Mouse (Mus musculus): ENCODE data around the gene Zic3. TPM values are rescaled to one million over a fixed set of nuclear protein-coding genes. Genes with fewer than 3 reads are reported as not detected.

Gene Zic3
- polyA plus RNA-seq, 1 experiment from 2014 or later = not detected

DNA sequence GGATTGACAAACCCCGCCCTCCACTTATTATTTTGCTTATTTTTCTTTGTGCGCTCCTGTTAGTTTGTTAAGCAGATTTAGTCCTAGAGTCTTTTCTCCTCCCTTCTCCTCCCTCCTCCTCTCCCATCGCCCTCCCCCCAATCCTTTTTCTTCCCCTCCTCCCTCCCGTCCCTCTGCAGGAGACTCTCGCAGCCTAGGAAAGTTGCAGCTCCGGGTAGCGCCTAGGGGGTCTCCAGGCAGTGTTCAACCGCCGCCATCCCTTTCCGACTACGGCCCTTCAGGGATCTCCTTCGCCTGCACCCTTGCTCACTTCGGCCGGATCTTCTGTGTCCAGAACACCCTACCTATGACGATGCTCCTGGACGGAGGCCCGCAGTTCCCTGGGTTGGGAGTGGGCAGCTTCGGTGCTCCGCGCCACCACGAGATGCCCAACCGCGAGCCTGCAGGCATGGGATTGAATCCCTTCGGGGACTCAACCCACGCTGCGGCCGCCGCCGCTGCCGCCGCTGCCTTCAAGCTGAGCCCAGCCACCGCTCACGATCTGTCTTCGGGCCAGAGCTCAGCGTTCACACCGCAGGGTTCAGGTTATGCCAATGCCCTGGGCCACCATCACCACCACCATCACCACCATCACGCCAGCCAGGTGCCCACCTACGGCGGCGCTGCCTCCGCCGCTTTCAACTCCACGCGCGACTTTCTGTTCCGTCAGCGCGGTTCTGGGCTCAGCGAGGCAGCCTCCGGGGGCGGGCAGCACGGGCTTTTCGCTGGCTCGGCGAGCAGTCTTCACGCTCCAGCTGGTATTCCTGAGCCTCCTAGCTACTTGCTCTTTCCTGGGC is 8.6 kb downstream of the Zic3 start:
- ATAC-seq (ENCODE audit: insufficient read depth) (peak; percentile 54), DNase-seq (no peak)
- 16% methylated on average over 56 of the region's 56 CpGs for WGBS
- TF ChIP-seq CTCF (IDR thresholded peaks at IDR 0.05; ENCODE audit: low read depth) = no peak
- Histone ChIP-seq H3K36me3 (ENCODE audit: insufficient read depth) (no peaks in the 10 kb centered on the region), H3K27ac (ENCODE audit: low read depth) (no peak overlapping the region), H3K27me3 (ENCODE audit: insufficient read depth, low read length) (peaks cover 73% of the 10 kb centered on the region), H3K4me3 (ENCODE audit: low read depth, low read length) (peak overlapping the region; percentile 33), H3K4me1 (ENCODE audit: insufficient read depth) (no peaks in the 10 kb centered on the region), H3K9ac (no peak overlapping the region), H3K4me2 (peak overlapping the region; percentile 57), H3K9me3 (ENCODE audit: low read depth, low read length) (no peaks in the 10 kb centered on the region)

DNA sequence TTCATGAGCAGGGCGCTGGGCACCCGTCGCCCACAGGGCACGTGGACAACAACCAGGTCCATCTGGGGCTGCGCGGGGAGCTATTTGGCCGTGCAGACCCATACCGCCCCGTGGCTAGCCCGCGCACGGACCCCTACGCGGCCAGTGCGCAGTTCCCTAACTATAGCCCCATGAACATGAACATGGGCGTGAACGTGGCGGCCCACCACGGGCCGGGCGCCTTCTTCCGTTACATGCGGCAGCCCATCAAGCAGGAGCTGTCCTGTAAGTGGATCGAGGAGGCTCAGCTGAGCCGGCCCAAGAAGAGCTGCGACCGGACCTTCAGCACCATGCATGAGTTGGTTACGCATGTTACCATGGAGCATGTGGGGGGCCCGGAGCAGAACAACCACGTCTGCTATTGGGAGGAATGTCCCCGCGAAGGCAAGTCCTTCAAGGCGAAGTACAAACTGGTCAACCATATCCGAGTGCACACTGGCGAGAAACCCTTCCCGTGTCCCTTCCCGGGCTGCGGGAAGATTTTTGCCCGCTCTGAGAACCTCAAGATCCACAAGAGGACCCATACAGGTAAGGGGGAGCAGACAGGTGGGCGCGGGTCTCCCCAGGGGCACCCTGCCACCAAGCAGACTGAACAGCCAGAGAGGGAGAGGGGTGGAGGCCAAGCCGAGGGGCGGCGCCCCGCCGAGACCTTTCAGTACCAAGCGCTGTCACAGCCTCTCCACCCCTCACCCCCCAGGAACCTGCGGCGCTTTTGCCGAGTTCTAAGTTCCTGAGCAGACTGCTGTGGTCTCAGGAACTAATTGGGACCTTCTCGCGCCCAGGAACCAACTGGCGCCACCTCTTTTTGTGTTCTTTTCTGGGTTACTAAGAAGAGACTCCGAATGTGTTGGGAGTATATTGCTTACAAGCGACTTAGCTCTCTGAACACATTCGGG is 9.4 kb downstream of the Zic3 start:
- no peak for ATAC-seq (ENCODE audit: insufficient read depth)
- no peak overlapping the region for H3K27ac ChIP-seq (ENCODE audit: low read depth)
- H3K4me3 ChIP-seq (ENCODE audit: low read depth, low read length) = peak overlapping the region; percentile 33

DNA sequence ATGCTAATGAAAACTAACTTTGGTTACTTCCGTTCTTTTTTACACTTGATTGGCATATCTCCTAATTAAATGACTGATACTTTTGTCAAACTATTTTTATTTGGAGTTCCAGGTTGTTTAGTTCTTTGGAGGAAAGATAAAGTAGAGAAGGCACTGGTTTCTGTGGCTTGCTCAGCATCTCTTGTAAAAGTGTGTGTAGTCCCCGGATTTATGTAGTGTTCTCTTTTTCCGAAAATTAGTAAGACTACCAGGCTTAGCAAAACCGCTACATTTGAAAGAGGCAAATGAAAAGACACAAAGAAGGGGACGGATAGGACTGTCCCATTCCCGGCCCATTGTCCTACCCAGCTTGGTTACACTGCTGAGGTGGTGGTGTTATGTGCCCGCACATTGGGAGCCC is 10.1 kb downstream of the Zic3 start:
- DNase-seq = no peak
- WGBS = 7% methylated on average over 7 of the region's 7 CpGs

More for the DNA sequence above, 9.4 kb downstream of the Zic3 start:
- H3K36me3 ChIP-seq (ENCODE audit: insufficient read depth) = no peaks in the 10 kb centered on the region
- no peak for TF ChIP-seq CTCF (IDR thresholded peaks at IDR 0.05; ENCODE audit: low read depth)
- peak overlapping the region; percentile 57 for H3K4me2 ChIP-seq
- H3K9me3 ChIP-seq (ENCODE audit: low read depth, low read length) = no peaks in the 10 kb centered on the region
- 12% methylated on average over 56 of the region's 56 CpGs for WGBS
- no peaks in the 10 kb centered on the region for H3K4me1 ChIP-seq (ENCODE audit: insufficient read depth)
- DNase-seq = no peak
- H3K27me3 ChIP-seq (ENCODE audit: insufficient read depth, low read length) = peaks cover 76% of the 10 kb centered on the region
- no peak overlapping the region for H3K9ac ChIP-seq

DNA sequence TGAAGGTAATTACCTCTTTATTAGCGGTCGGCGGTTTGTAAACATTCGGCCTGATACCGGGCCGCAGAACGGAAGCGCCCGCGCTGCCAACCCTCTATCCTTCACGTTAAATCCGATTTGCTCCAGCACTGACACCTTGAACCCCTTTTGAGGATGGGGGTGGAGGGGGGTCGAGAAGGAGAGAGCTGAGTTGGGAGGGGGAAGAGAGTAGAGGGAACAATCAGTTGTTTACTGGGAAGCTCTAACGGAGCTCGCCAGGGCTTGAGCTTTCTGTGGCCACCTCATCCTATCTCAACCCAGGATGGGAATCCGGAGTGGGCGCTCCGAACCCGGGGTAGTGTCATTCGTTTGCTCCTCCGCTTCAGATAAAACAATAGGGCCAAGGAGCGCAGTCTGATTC is 11.0 kb downstream of the Zic3 start:
- no peak overlapping the region for H3K27ac ChIP-seq (ENCODE audit: low read depth)
- H3K4me2 ChIP-seq = no peak overlapping the region
- no peak for ATAC-seq (ENCODE audit: insufficient read depth)
- H3K27me3 ChIP-seq (ENCODE audit: insufficient read depth, low read length) = peaks cover 75% of the 10 kb centered on the region
- WGBS = 12% methylated on average over 22 of the region's 22 CpGs
- H3K9ac ChIP-seq = no peak overlapping the region
- no peaks in the 10 kb centered on the region for H3K4me1 ChIP-seq (ENCODE audit: insufficient read depth)
- DNase-seq = no peak
- no peak for TF ChIP-seq CTCF (IDR thresholded peaks at IDR 0.05; ENCODE audit: low read depth)
- no peaks in the 10 kb centered on the region for H3K9me3 ChIP-seq (ENCODE audit: low read depth, low read length)
- H3K4me3 ChIP-seq (ENCODE audit: low read depth, low read length) = no peak overlapping the region
- no peaks in the 10 kb centered on the region for H3K36me3 ChIP-seq (ENCODE audit: insufficient read depth)

More for the DNA sequence above, 10.1 kb downstream of the Zic3 start:
- Histone ChIP-seq H3K9ac (no peak overlapping the region), H3K4me3 (ENCODE audit: low read depth, low read length) (no peak overlapping the region), H3K36me3 (ENCODE audit: insufficient read depth) (no peaks in the 10 kb centered on the region), H3K27me3 (ENCODE audit: insufficient read depth, low read length) (peaks cover 75% of the 10 kb centered on the region), H3K9me3 (ENCODE audit: low read depth, low read length) (no peaks in the 10 kb centered on the region), H3K4me1 (ENCODE audit: insufficient read depth) (no peaks in the 10 kb centered on the region), H3K4me2 (no peak overlapping the region), H3K27ac (ENCODE audit: low read depth) (no peak overlapping the region)
- ATAC-seq (ENCODE audit: insufficient read depth) = no peak
- TF ChIP-seq CTCF (IDR thresholded peaks at IDR 0.05; ENCODE audit: low read depth) = no peak

DNA sequence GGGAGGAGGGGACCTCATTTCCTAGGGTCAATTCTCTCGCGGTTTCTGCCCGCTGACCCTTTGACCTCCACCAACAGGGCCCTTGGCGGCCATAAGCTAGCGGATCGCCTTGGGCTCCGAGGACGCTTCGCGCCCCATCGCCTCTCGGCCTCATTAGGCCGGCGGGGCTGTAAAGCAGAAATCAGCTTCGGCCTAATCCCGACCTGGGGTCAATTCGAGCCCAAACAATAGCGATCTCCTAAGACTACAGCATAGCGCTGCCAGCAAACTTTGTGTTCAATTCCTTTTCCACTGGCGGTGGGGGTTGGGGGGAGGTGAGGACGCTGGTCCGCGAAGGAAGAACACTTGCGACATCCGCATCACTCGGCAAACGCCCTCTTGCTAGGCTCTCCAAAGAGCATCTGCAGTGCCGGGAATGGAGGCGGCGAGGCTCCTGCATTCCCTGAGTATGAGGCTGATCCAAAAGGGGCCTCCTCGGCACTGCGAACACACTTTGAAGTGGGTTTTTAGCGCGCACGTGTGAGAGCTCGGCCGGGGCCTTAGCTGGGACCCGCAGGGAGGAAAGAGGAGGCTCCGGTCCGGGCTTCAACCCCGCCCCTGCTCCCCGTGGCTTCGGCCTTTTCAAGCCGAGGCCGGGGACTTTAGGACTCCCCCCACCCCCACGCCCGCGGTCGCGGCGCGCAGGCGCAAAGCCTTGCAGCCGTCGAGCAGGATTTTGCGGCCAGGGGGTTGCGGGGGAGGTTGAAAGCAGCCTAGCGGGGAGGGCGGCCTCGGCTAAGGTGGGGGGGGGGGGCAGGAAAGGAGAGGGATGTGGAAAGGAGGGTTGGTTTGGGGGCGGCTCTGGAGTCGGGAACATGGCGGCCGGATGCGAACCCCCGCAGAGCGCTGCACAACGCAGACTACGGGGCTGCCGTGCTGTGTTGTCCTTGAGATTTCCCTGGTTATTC is 15.8 kb downstream of the Zic3 start:
- peak; percentile 73 for ATAC-seq (ENCODE audit: insufficient read depth)
- no peak for DNase-seq
- WGBS = 14% methylated on average over 62 of the region's 70 CpGs
- no peak for TF ChIP-seq CTCF (IDR thresholded peaks at IDR 0.05; ENCODE audit: low read depth)
- H3K27me3 ChIP-seq (ENCODE audit: insufficient read depth, low read length) = peaks cover 53% of the 10 kb centered on the region
- H3K36me3 ChIP-seq (ENCODE audit: insufficient read depth) = no peaks in the 10 kb centered on the region
- no peaks in the 10 kb centered on the region for H3K9me3 ChIP-seq (ENCODE audit: low read depth, low read length)
- no peaks in the 10 kb centered on the region for H3K4me1 ChIP-seq (ENCODE audit: insufficient read depth)
- H3K27ac ChIP-seq (ENCODE audit: low read depth) = no peak overlapping the region
- no peak overlapping the region for H3K9ac ChIP-seq
- H3K4me2 ChIP-seq = peak overlapping the region; percentile 60
- H3K4me3 ChIP-seq (ENCODE audit: low read depth, low read length) = peak overlapping the region; percentile 33

DNA sequence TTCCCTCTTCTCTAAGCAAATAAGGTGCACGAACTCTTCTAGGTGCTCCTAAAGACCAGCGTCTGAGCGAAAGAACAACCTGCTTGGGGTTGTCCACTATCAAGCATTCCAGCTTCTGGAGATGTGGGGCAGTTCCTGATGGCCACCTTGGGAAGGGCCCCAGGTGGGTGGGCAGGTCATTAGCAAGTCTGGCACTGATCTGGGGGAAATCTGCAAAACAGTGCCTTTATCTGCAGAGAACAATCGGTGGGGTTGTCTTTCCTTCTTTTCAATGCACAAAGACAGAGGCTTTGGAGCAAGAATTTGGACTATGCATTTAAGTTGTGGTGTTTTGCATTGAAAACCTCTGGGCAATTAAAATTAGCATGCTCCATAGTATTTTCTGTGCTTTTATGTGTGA is 17.2 kb downstream of the Zic3 start:
- H3K27me3 ChIP-seq (ENCODE audit: insufficient read depth, low read length) = peaks cover 39% of the 10 kb centered on the region
- TF ChIP-seq CTCF (IDR thresholded peaks at IDR 0.05; ENCODE audit: low read depth) = no peak
- H3K9me3 ChIP-seq (ENCODE audit: low read depth, low read length) = no peaks in the 10 kb centered on the region
- H3K4me3 ChIP-seq (ENCODE audit: low read depth, low read length) = no peak overlapping the region
- no peak overlapping the region for H3K4me2 ChIP-seq
- ATAC-seq (ENCODE audit: insufficient read depth) = no peak
- H3K36me3 ChIP-seq (ENCODE audit: insufficient read depth) = no peaks in the 10 kb centered on the region
- H3K9ac ChIP-seq = no peak overlapping the region
- WGBS = 39% methylated on average over 4 of the region's 4 CpGs
- H3K27ac ChIP-seq (ENCODE audit: low read depth) = no peak overlapping the region
- no peak for DNase-seq
- H3K4me1 ChIP-seq (ENCODE audit: insufficient read depth) = no peaks in the 10 kb centered on the region

Data from lung, embryonic 14.5 days (tissue).